Mouse (Mus musculus): ENCODE results near the gene Slc25a39. TPM values are rescaled to one million over a fixed set of nuclear protein-coding genes. Genes with fewer than 3 reads are reported as not detected.

Slc25a39 gene
- polyA plus RNA-seq, 1 experiment = 1,128 TPM

DNA sequence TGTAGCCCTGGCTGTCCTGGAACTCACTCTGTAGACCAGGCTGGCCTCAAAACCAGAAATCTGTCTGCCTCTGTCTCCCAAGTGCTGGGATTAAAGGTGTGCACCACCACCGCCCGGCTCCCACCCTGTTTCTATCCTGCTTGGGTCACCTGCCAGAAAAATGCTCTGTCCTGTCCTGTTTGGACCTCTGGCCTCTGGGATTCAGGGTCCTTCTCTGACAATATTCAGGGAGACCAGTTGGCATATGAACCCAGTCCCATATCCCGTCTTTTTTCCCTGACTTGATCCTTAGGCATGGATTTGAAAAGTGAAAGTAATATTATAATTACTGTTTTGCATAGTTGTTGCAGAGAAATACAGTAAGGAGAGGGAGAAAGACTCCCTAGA lies 24.0 kb upstream of the Slc25a39 start:
- DNase-seq = no peak
- no peak overlapping the region for H3K27ac ChIP-seq (ENCODE audit: insufficient read depth, low read depth, low read length)
- H3K27me3 ChIP-seq (replicated peaks; ENCODE audit: control insufficient read depth, insufficient read depth, low read length) = no peaks in the 10 kb centered on the region
- TF ChIP-seq POLR2A (IDR thresholded peaks at IDR 0.05; ENCODE audit: low read depth, low read length) (no peak), CTCF (conservative IDR thresholded peaks at IDR 0.05; ENCODE audit: insufficient read depth, insufficient read length, low read depth, low read length) (no peak)
- WGBS = 63% methylated on average over 3 of the region's 3 CpGs
- H3K4me1 ChIP-seq (ENCODE audit: control insufficient read depth, insufficient read depth, low read length) = peaks cover 10% of the 10 kb centered on the region; the same call in 1 of the 2 replicates
- H3K36me3 ChIP-seq (ENCODE audit: control insufficient read depth, insufficient read depth, low read length) = no peaks in the 10 kb centered on the region; the same call in 1 of the 2 replicates
- no peak overlapping the region for H3K4me3 ChIP-seq (ENCODE audit: insufficient read depth, low read depth, low read length)

- Histone ChIP-seq H3K27ac (ENCODE audit: insufficient read depth, low read depth, low read length) (peak overlapping the region; percentile 90), H3K4me3 (ENCODE audit: insufficient read depth, low read depth, low read length) (peak overlapping the region; percentile 89), H3K27me3 (replicated peaks; ENCODE audit: control insufficient read depth, insufficient read depth, low read length) (no peaks in the 10 kb centered on the region), H3K4me1 (ENCODE audit: control insufficient read depth, insufficient read depth, low read length) (peaks cover 10% of the 10 kb centered on the region; the same call in 1 of the 2 replicates), H3K36me3 (ENCODE audit: control insufficient read depth, insufficient read depth, low read length) (no peaks in the 10 kb centered on the region; the same call in 1 of the 2 replicates)
- DNase-seq = peak; percentile 90
- TF ChIP-seq CTCF (conservative IDR thresholded peaks at IDR 0.05; ENCODE audit: insufficient read depth, insufficient read length, low read depth, low read length) (peak; percentile 77), POLR2A (IDR thresholded peaks at IDR 0.05; ENCODE audit: low read depth, low read length) (no peak)
- WGBS = under 1% methylated on average over 7 of the region's 7 CpGs
Measured at GRCm38 (mm10) chr11:102431018-102431645, 23.4 kb upstream of the Slc25a39 start.

- Histone ChIP-seq H3K27me3 (replicated peaks; ENCODE audit: control insufficient read depth, insufficient read depth, low read length) (no peaks in the 10 kb centered on the region), H3K4me3 (ENCODE audit: insufficient read depth, low read depth, low read length) (peak within 1 kb of the TSS; percentile 89), H3K4me1 (ENCODE audit: control insufficient read depth, insufficient read depth, low read length) (peaks cover 10% of the 10 kb centered on the region; the same call in 1 of the 2 replicates), H3K36me3 (ENCODE audit: control insufficient read depth, insufficient read depth, low read length) (no peaks in the 10 kb centered on the region), H3K27ac (ENCODE audit: insufficient read depth, low read depth, low read length) (peak within 1 kb of the TSS; percentile 90)
- TF ChIP-seq CTCF (conservative IDR thresholded peaks at IDR 0.05; ENCODE audit: insufficient read depth, insufficient read length, low read depth, low read length) (no peak), POLR2A (IDR thresholded peaks at IDR 0.05; ENCODE audit: low read depth, low read length) (no peak)
- peak; percentile 98 for DNase-seq
- WGBS = under 1% methylated on average over 29 of the region's 29 CpGs
Measured at GRCm38 (mm10) chr11:102430121-102431017, 22.6 kb upstream of the Slc25a39 start, which contains the start of gene Grn. Gene Grn (plus strand): TSS chr11:102430315.

- Histone ChIP-seq H3K36me3 (ENCODE audit: control insufficient read depth, insufficient read depth, low read length) (no peaks in the 10 kb centered on the region), H3K27me3 (replicated peaks; ENCODE audit: control insufficient read depth, insufficient read depth, low read length) (no peaks in the 10 kb centered on the region), H3K4me1 (ENCODE audit: control insufficient read depth, insufficient read depth, low read length) (peaks cover 10% of the 10 kb centered on the region; the same call in 1 of the 2 replicates), H3K4me3 (ENCODE audit: insufficient read depth, low read depth, low read length) (peak overlapping the region; percentile 68), H3K27ac (ENCODE audit: insufficient read depth, low read depth, low read length) (no peak overlapping the region)
- WGBS = 33% methylated on average over 3 of the region's 3 CpGs
- TF ChIP-seq CTCF (conservative IDR thresholded peaks at IDR 0.05; ENCODE audit: insufficient read depth, insufficient read length, low read depth, low read length) = no peak
- no peak for TF ChIP-seq POLR2A (IDR thresholded peaks at IDR 0.05; ENCODE audit: low read depth, low read length)
- DNase-seq = no peak
Measured at GRCm38 (mm10) chr11:102429551-102429950, 21.8 kb upstream of the Slc25a39 start.

DNA sequence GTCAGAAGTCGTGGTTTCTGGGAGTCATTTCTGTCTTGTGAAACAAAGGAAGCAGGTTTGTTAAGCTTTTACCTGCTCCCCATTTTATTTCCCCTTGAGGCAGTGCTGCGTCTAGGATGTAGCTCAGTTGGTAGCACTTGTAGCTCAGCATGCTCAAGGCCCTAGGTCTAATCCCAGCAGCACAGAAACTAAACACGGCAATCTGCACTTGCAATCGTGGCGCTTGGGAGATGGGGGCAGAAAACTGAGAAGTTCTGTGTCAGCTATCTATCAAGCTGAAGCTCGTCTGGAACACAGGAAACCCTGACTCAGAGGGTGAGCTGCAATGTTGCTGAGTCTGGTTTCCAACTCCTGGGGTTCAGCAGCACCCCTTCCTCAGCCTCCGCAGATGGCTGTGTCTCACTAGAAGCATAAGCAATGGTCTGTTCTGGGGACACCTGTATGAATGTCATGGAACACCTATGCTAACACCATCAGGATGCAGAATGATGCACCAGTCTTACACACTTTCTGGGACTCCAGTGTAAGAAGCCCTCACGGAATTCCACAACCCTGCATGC lies 21.3 kb upstream of the Slc25a39 start:
- DNase-seq = no peak
- no peak overlapping the region for H3K4me3 ChIP-seq (ENCODE audit: insufficient read depth, low read depth, low read length)
- H3K36me3 ChIP-seq (ENCODE audit: control insufficient read depth, insufficient read depth, low read length) = no peaks in the 10 kb centered on the region
- no peak for TF ChIP-seq CTCF (conservative IDR thresholded peaks at IDR 0.05; ENCODE audit: insufficient read depth, insufficient read length, low read depth, low read length)
- no peaks in the 10 kb centered on the region for H3K27me3 ChIP-seq (replicated peaks; ENCODE audit: control insufficient read depth, insufficient read depth, low read length)
- WGBS = 59% methylated on average over 8 of the region's 8 CpGs
- H3K4me1 ChIP-seq (ENCODE audit: control insufficient read depth, insufficient read depth, low read length) = peaks cover 10% of the 10 kb centered on the region; the same call in 1 of the 2 replicates
- no peak overlapping the region for H3K27ac ChIP-seq (ENCODE audit: insufficient read depth, low read depth, low read length)

- TF ChIP-seq POLR2A (IDR thresholded peaks at IDR 0.05; ENCODE audit: low read depth, low read length) = no peak
- TF ChIP-seq CTCF (conservative IDR thresholded peaks at IDR 0.05; ENCODE audit: insufficient read depth, insufficient read length, low read depth, low read length) = no peak
- 69% methylated on average over 8 of the region's 8 CpGs for WGBS
- DNase-seq = peak; percentile 38
- Histone ChIP-seq H3K36me3 (ENCODE audit: control insufficient read depth, insufficient read depth, low read length) (no peaks in the 10 kb centered on the region), H3K4me3 (ENCODE audit: insufficient read depth, low read depth, low read length) (no peak overlapping the region), H3K27me3 (replicated peaks; ENCODE audit: control insufficient read depth, insufficient read depth, low read length) (no peaks in the 10 kb centered on the region), H3K4me1 (ENCODE audit: control insufficient read depth, insufficient read depth, low read length) (no peaks in the 10 kb centered on the region), H3K27ac (ENCODE audit: insufficient read depth, low read depth, low read length) (no peak overlapping the region)
Measured at GRCm38 (mm10) chr11:102425555-102426316, 18.0 kb upstream of the Slc25a39 start.

Measured in kidney, adult 2 months (tissue).